Mouse (Mus musculus): ENCODE results near the gene Mfsd12. TPM values are rescaled to one million over a fixed set of nuclear protein-coding genes. Genes with fewer than 3 reads are reported as not detected.
A peak's percentile ranks its signal among the peaks of the same experiment; 100 is the strongest.

Gene Mfsd12
- polyA plus RNA-seq, 1 experiment from 2014 or later = 10.7 TPM

- Histone ChIP-seq H3K27ac (no peak overlapping the region), H3K36me3 (peaks cover 38% of the 10 kb centered on the region), H3K4me1 (peaks cover 12% of the 10 kb centered on the region), H3K4me2 (peak overlapping the region; percentile 77), H3K9ac (peak overlapping the region; percentile 90; the same call in 1 of the 2 replicates), H3K4me3 (peak overlapping the region; percentile 94), H3K9me3 (no peaks in the 10 kb centered on the region), H3K27me3 (no peaks in the 10 kb centered on the region)
- ATAC-seq (ENCODE audit: insufficient number of reproducible peaks, insufficient read depth, low FRiP score, low TSS enrichment, low read depth) = no peak
- WGBS = 89% methylated on average over 22 of the region's 22 CpGs
Measured at GRCm38 (mm10) chr10:81385603-81386306, 28.5 kb downstream of the Mfsd12 start.

DNA sequence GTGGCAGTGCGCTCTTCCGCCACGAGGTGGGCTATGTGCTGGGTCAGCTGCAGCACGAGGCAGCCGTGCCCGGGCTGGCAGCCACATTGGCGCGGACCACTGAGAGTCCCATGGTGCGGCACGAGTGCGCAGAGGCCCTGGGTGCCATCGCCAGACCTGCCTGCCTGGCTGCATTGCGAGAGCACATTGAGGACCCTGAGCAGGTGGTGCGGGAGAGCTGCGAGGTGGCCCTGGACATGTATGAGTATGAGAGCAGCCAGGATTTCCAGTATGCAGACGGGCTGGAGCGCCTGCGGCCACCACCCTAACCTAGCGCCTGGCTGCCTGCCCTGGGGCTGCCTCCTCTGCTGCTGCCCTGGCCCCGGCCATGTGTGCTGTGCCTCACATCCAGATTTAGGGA is 30.4 kb downstream of the Mfsd12 start:
- no peak overlapping the region for H3K9ac ChIP-seq
- H3K36me3 ChIP-seq = peaks cover 43% of the 10 kb centered on the region
- no peak overlapping the region for H3K4me3 ChIP-seq
- no peaks in the 10 kb centered on the region for H3K9me3 ChIP-seq
- no peak overlapping the region for H3K27ac ChIP-seq
- H3K4me1 ChIP-seq = peaks cover 14% of the 10 kb centered on the region
- 95% methylated on average over 20 of the region's 20 CpGs for WGBS
- H3K4me2 ChIP-seq = no peak overlapping the region
- no peak for ATAC-seq (ENCODE audit: insufficient number of reproducible peaks, insufficient read depth, low FRiP score, low TSS enrichment, low read depth)
- no peaks in the 10 kb centered on the region for H3K27me3 ChIP-seq

GRCm38 (mm10) chr10:81388505-81389055 is 31.3 kb downstream of the Mfsd12 start, which contains the start of gene Gm48552:
TSS of gene Gm48552 (plus strand) at chr10:81389005.
- Histone ChIP-seq H3K36me3 (peaks cover 43% of the 10 kb centered on the region), H3K27me3 (no peaks in the 10 kb centered on the region), H3K4me2 (no peak within 1 kb of the TSS), H3K9me3 (no peaks in the 10 kb centered on the region), H3K4me3 (no peak within 1 kb of the TSS), H3K9ac (0 out of 2 replicates have a peak within 1 kb of the TSS, but pooled peaks have one; percentile 32), H3K4me1 (peaks cover 23% of the 10 kb centered on the region), H3K27ac (peak within 1 kb of the TSS; percentile 22; the same call in 1 of the 2 replicates)
- no peak for ATAC-seq (ENCODE audit: insufficient number of reproducible peaks, insufficient read depth, low FRiP score, low TSS enrichment, low read depth)
- WGBS = 91% methylated on average over 5 of the region's 5 CpGs

DNA sequence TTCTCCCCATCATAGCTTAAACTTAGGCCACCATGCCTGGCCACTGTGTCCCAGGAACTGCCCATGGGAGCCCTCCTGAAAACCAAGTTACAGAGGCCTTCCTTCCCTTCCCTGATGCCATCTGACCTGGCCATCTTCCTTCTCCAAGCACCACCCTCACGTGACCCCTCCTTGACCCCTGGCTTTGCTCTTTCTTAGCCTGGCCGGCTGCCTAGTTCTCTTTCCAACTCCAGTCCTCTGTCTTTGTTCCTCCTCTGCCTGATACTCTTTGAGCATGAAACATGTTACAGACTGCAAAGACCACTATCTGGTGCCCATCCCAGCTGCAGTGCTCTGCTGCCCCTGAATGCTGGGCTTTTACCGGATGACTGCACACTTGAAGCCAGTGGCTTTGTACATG is 32.1 kb downstream of the Mfsd12 start:
- Histone ChIP-seq H3K4me3 (no peak overlapping the region), H3K9ac (0 out of 2 replicates have a peak overlapping the region, but pooled peaks have one; percentile 32), H3K36me3 (peaks cover 43% of the 10 kb centered on the region), H3K9me3 (no peaks in the 10 kb centered on the region), H3K27ac (peak overlapping the region; percentile 22; the same call in 1 of the 2 replicates), H3K27me3 (no peaks in the 10 kb centered on the region), H3K4me1 (peaks cover 27% of the 10 kb centered on the region), H3K4me2 (no peak overlapping the region)
- no peak for ATAC-seq (ENCODE audit: insufficient number of reproducible peaks, insufficient read depth, low FRiP score, low TSS enrichment, low read depth)
- WGBS = 62% methylated on average over 3 of the region's 3 CpGs

- Histone ChIP-seq H3K9me3 (no peaks in the 10 kb centered on the region), H3K36me3 (peaks cover 43% of the 10 kb centered on the region), H3K27me3 (no peaks in the 10 kb centered on the region), H3K4me1 (peaks cover 24% of the 10 kb centered on the region), H3K4me2 (no peak overlapping the region), H3K9ac (0 out of 2 replicates have a peak overlapping the region, but pooled peaks have one; percentile 32), H3K27ac (no peak overlapping the region), H3K4me3 (no peak overlapping the region)
- WGBS = 58% methylated on average over 23 of the region's 23 CpGs
- ATAC-seq (ENCODE audit: insufficient number of reproducible peaks, insufficient read depth, low FRiP score, low TSS enrichment, low read depth) = peak; percentile 28; the same call in 1 of the 2 replicates
Measured at GRCm38 (mm10) chr10:81389801-81390677, 32.7 kb downstream of the Mfsd12 start.

DNA sequence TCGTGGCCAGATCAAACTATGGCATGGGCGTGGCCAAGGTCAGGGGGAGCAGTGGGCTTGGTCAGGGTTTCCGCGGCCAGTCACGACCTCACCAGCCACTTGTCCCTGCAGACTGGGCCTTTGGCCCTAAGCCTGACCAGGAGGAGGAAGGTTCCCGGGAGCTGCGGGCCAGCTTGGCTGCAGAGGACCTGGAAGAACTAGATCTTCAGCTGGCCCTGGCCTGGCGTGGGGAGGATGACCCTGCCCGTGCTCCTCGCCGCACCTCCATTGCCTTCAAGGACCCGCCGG is 33.3 kb downstream of the Mfsd12 start:
- no peaks in the 10 kb centered on the region for H3K27me3 ChIP-seq
- H3K27ac ChIP-seq = no peak overlapping the region
- H3K36me3 ChIP-seq = peaks cover 43% of the 10 kb centered on the region
- H3K4me1 ChIP-seq = peaks cover 18% of the 10 kb centered on the region
- 90% methylated on average over 13 of the region's 13 CpGs for WGBS
- H3K9ac ChIP-seq = 0 out of 2 replicates have a peak overlapping the region, but pooled peaks have one; percentile 11
- H3K4me2 ChIP-seq = no peak overlapping the region
- H3K9me3 ChIP-seq = no peaks in the 10 kb centered on the region
- no peak for ATAC-seq (ENCODE audit: insufficient number of reproducible peaks, insufficient read depth, low FRiP score, low TSS enrichment, low read depth)
- no peak overlapping the region for H3K4me3 ChIP-seq

DNA sequence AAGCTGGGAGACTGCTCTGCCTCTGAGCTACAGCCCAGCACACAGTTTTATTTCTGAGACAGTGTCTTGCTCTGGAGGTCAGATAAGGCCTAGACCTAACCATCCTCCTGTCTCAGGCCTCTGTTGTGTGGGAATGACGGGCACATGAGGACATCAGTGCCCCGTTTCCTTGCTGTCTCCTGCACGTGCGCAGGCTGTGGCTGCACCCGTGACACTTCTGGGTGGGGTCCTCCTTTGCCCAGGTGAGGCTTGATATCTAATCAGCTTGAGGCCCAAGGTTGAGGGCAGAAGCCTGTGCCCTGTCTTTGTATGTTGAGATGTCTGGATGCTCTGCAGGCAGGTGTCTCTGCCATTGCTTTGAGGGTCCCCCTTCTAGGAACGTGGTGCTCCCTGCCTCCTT is 35.0 kb downstream of the Mfsd12 start:
- no peaks in the 10 kb centered on the region for H3K9me3 ChIP-seq
- WGBS = 79% methylated on average over 6 of the region's 6 CpGs
- H3K9ac ChIP-seq = no peak overlapping the region
- H3K27me3 ChIP-seq = no peaks in the 10 kb centered on the region
- H3K27ac ChIP-seq = no peak overlapping the region
- peaks cover 37% of the 10 kb centered on the region for H3K36me3 ChIP-seq
- no peak for ATAC-seq (ENCODE audit: insufficient number of reproducible peaks, insufficient read depth, low FRiP score, low TSS enrichment, low read depth)
- no peak overlapping the region for H3K4me2 ChIP-seq
- peaks cover 18% of the 10 kb centered on the region for H3K4me1 ChIP-seq
- H3K4me3 ChIP-seq = no peak overlapping the region

GRCm38 (mm10) chr10:81392781-81393185 is 35.5 kb downstream of the Mfsd12 start, which contains the start of gene Smim24:
TSS of gene Smim24 (plus strand) at chr10:81393051.
- Histone ChIP-seq H3K4me1 (peaks cover 18% of the 10 kb centered on the region), H3K4me3 (peak within 1 kb of the TSS; percentile 36), H3K27me3 (no peaks in the 10 kb centered on the region), H3K4me2 (peak within 1 kb of the TSS; percentile 64), H3K9me3 (no peaks in the 10 kb centered on the region), H3K36me3 (peaks cover 35% of the 10 kb centered on the region), H3K27ac (peak within 1 kb of the TSS; percentile 62; the same call in 1 of the 2 replicates), H3K9ac (peak within 1 kb of the TSS; percentile 65)
- no peak for ATAC-seq (ENCODE audit: insufficient number of reproducible peaks, insufficient read depth, low FRiP score, low TSS enrichment, low read depth)
- 67% methylated on average over 14 of the region's 14 CpGs for WGBS

- Histone ChIP-seq H3K4me1 (peaks cover 18% of the 10 kb centered on the region), H3K9me3 (no peaks in the 10 kb centered on the region), H3K36me3 (peaks cover 27% of the 10 kb centered on the region), H3K27ac (peak overlapping the region; percentile 62; the same call in 1 of the 2 replicates), H3K4me2 (peak overlapping the region; percentile 64), H3K27me3 (no peaks in the 10 kb centered on the region), H3K4me3 (peak overlapping the region; percentile 36), H3K9ac (peak overlapping the region; percentile 65)
- no peak for ATAC-seq (ENCODE audit: insufficient number of reproducible peaks, insufficient read depth, low FRiP score, low TSS enrichment, low read depth)
- 6% methylated on average over 19 of the region's 19 CpGs for WGBS
Measured at GRCm38 (mm10) chr10:81393456-81394063, 36.3 kb downstream of the Mfsd12 start.

GRCm38 (mm10) chr10:81395127-81395526 is 37.8 kb downstream of the Mfsd12 start:
- peaks cover 28% of the 10 kb centered on the region for H3K36me3 ChIP-seq
- no peaks in the 10 kb centered on the region for H3K9me3 ChIP-seq
- H3K4me1 ChIP-seq = peaks cover 22% of the 10 kb centered on the region
- no peak overlapping the region for H3K9ac ChIP-seq
- WGBS = 16% methylated on average over 5 of the region's 5 CpGs
- H3K4me2 ChIP-seq = no peak overlapping the region
- no peak for ATAC-seq (ENCODE audit: insufficient number of reproducible peaks, insufficient read depth, low FRiP score, low TSS enrichment, low read depth)
- no peak overlapping the region for H3K4me3 ChIP-seq
- H3K27me3 ChIP-seq = no peaks in the 10 kb centered on the region
- H3K27ac ChIP-seq = no peak overlapping the region

DNA sequence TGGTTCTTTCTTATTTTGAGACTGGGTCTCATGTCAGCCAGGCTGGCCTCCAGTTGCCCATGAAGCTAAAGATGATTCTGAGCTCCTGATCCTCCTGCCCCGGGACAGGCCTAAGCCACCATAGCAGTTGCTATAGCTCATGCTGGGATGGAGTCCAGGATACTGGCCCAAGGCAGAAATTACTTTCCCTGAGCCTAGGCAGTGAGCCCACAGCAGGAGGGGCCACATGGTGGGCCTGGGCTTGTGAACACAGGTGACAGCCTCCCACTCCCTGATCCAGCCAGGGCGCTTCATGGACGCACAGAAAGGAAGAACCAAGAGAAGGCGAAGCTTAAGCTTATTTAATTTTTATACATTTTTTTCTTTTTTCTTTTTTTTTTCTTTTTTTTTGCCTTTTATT is 38.6 kb downstream of the Mfsd12 start:
- Histone ChIP-seq H3K36me3 (peaks cover 36% of the 10 kb centered on the region), H3K27me3 (no peaks in the 10 kb centered on the region), H3K4me2 (no peak overlapping the region), H3K9me3 (no peaks in the 10 kb centered on the region), H3K9ac (no peak overlapping the region), H3K27ac (peak overlapping the region; percentile 48; the same call in 1 of the 2 replicates), H3K4me3 (no peak overlapping the region), H3K4me1 (peaks cover 30% of the 10 kb centered on the region)
- 89% methylated on average over 4 of the region's 4 CpGs for WGBS
- ATAC-seq (ENCODE audit: insufficient number of reproducible peaks, insufficient read depth, low FRiP score, low TSS enrichment, low read depth) = no peak
